Mouse (Mus musculus): ENCODE data around the gene Scaf8.
"Not testable (repeated sequence)": the region's sequence is repeated elsewhere in the genome, so short reads cannot be mapped to it uniquely, and the experiment has no call there.

Gene Scaf8

GRCm38 (mm10) chr17:3114720-3115379 lies at the start of gene Scaf8:
Scaf8 (plus strand) TSS chr17:3114972.
- DNase-seq (ENCODE audit: low spot score in 2 of 2) = peak; percentile 90 to 92

GRCm38 (mm10) chr17:3075166-3075872 lies 39.5 kb upstream of the Scaf8 start:
- no peak for DNase-seq (ENCODE audit: low spot score in 2 of 2)

GRCm38 (mm10) chr17:3075873-3076245 lies 38.9 kb upstream of the Scaf8 start:
- no peak for DNase-seq (ENCODE audit: low spot score in 2 of 2)

GRCm38 (mm10) chr17:3077936-3078335 lies 36.8 kb upstream of the Scaf8 start:
- DNase-seq (ENCODE audit: low spot score in 2 of 2) = not testable (repeated sequence)

- DNase-seq (ENCODE audit: low spot score in 2 of 2) = not testable (repeated sequence)
Observed at GRCm38 (mm10) chr17:3080587-3081349, 34.0 kb upstream of the Scaf8 start.

- DNase-seq (ENCODE audit: low spot score in 2 of 2) = peak; percentile 89 to 97
Observed at GRCm38 (mm10) chr17:3081512-3082100, 33.2 kb upstream of the Scaf8 start.

- DNase-seq (ENCODE audit: low spot score in 2 of 2) = peak; percentile 39 to 51
Observed at GRCm38 (mm10) chr17:3082125-3082755, 32.5 kb upstream of the Scaf8 start.

- peak; percentile 56 to 70 for DNase-seq (ENCODE audit: low spot score in 2 of 2)
Observed at GRCm38 (mm10) chr17:3082756-3083749, 31.7 kb upstream of the Scaf8 start.

GRCm38 (mm10) chr17:3083886-3084550 lies 30.8 kb upstream of the Scaf8 start:
- DNase-seq (ENCODE audit: low spot score in 2 of 2) = peak; percentile 92 to 94

GRCm38 (mm10) chr17:3084551-3084930 lies 30.2 kb upstream of the Scaf8 start:
- DNase-seq (ENCODE audit: low spot score in 2 of 2) = peak; percentile 71 to 85

- no peak for DNase-seq (ENCODE audit: low spot score in 2 of 2)
Observed at GRCm38 (mm10) chr17:3085152-3085551, 29.6 kb upstream of the Scaf8 start.

- no peak for DNase-seq (ENCODE audit: low spot score in 2 of 2)
Observed at GRCm38 (mm10) chr17:3092682-3093081, 22.1 kb upstream of the Scaf8 start.

- DNase-seq (ENCODE audit: low spot score in 2 of 2) = not testable (repeated sequence)
Observed at GRCm38 (mm10) chr17:3099273-3099672, 15.5 kb upstream of the Scaf8 start.

GRCm38 (mm10) chr17:3102336-3103165 lies 12.2 kb upstream of the Scaf8 start:
- peak in 1 of 2 experiments; percentile 33 for DNase-seq (ENCODE audit: low spot score in 2 of 2)

- DNase-seq (ENCODE audit: low spot score in 2 of 2) = no peak
Observed at GRCm38 (mm10) chr17:3104154-3104931, 10.4 kb upstream of the Scaf8 start.

- no peak for DNase-seq (ENCODE audit: low spot score in 2 of 2)
Observed at GRCm38 (mm10) chr17:3105022-3105421, 9.8 kb upstream of the Scaf8 start.

GRCm38 (mm10) chr17:3113737-3114357 lies 925 bp upstream of the Scaf8 start:
- no peak for DNase-seq (ENCODE audit: low spot score in 2 of 2)

- DNase-seq (ENCODE audit: low spot score in 2 of 2) = no peak
Observed at GRCm38 (mm10) chr17:3114358-3114719, 433 bp upstream of the Scaf8 start.

Measured in right cerebral cortex, adult 2 months (tissue).